Mouse (Mus musculus): Measurements from ENCODE around the gene Hivep3.

GRCm38 (mm10) chr4:119761459-119762121, 28.0 kb downstream of the Hivep3 start:
- TF ChIP-seq CTCF (IDR thresholded peaks at IDR 0.05; ENCODE audit: low read depth, low read length) = no peak
- TF ChIP-seq POLR2A (IDR thresholded peaks at IDR 0.05; ENCODE audit: extremely low read depth, insufficient read depth, low read length) = no peak
